Mouse (Mus musculus) liver, embryonic 13.5 days (tissue): ENCODE results near the gene Psmd2. TPM values are rescaled to one million over a fixed set of nuclear protein-coding genes. Genes with fewer than 3 reads are reported as not detected.
A peak's percentile ranks its signal among the peaks of the same experiment; 100 is the strongest.

ENCODE experiments used
- ATAC-seq: fragments of 200-750 bp; cut with Nextera tagmentation; 2 replicates; pipeline ENCODE4 v1.8.0; 2017; ENCODE audit warnings: low read depth, mild to moderate bottlenecking, moderate number of reproducible peaks, moderate library complexity
- DNase-seq: peaks from one replicate; pipeline ENCODE4 v3.0.0; 2022
- H3K27ac ChIP-seq: fragments of 300-500 bp; sonication (generic); 2 replicates; pipeline ENCODE4 v1.5.1; 2015; ENCODE audit warnings: moderate library complexity, mild to moderate bottlenecking, inconsistent platforms
- H3K27me3 ChIP-seq: fragments of 300-500 bp; sonication (generic); 2 replicates; pipeline ENCODE4 v1.6.1; 2015; ENCODE audit warnings: mild to moderate bottlenecking, inconsistent platforms
- H3K36me3 ChIP-seq: fragments of 300-500 bp; sonication (generic); 2 replicates; pipeline ENCODE4 v1.6.1; 2015; ENCODE audit warnings: mild to moderate bottlenecking, inconsistent platforms
- H3K4me1 ChIP-seq: fragments of 300-500 bp; sonication (generic); replicated peaks from 2 replicates; pipeline ENCODE4 v1.6.1; 2015; ENCODE audit warnings: inconsistent platforms
- H3K4me2 ChIP-seq: fragments of 300-500 bp; sonication (generic); 2 replicates; pipeline ENCODE4 v1.6.1; 2015; ENCODE audit warnings: inconsistent platforms, mild to moderate bottlenecking, moderate library complexity
- H3K4me3 ChIP-seq: fragments of 300-500 bp; sonication (generic); replicated peaks from 2 replicates; pipeline ENCODE4 v1.5.1; 2015; ENCODE audit warnings: mild to moderate bottlenecking, inconsistent platforms
- H3K9ac ChIP-seq: fragments of 300-500 bp; sonication (generic); 2 replicates; pipeline ENCODE4 v1.6.1; 2015; ENCODE audit warnings: mild to moderate bottlenecking, inconsistent platforms
- H3K9me3 ChIP-seq: fragments of 300-500 bp; sonication (generic); replicated peaks from 2 replicates; pipeline ENCODE4 v1.6.1; 2016; ENCODE audit warnings: inconsistent platforms
- WGBS: fragments of 180-500 bp; shearing (Covaris S2); methylation state at CpG from one replicate; pipeline ENCODE4 v1.1.7; 2015; ENCODE audit not compliant: insufficient replicate concordance; 5-methylcytosine and 5-hydroxymethylcytosine counted together
- polyA plus RNA-seq: library from polyadenylated mRNA; unstranded; fragments of >200 nt; fragmentation: Nextera tagmentation; extraction: Ambion mirVana; gene quantifications from 2 replicates; pipeline ENCODE4 v1.2.1, GENCODE M21; 2015

Psmd2 gene
- polyA plus RNA-seq, 1 experiment from 2014 or later, result 222 TPM

- Histone ChIP-seq H3K4me3 (no peak overlapping the region), H3K27me3 (peaks cover 32% of the 10 kb centered on the region), H3K9me3 (no peaks in the 10 kb centered on the region), H3K36me3 (peaks cover 60% of the 10 kb centered on the region), H3K9ac (no peak overlapping the region), H3K4me2 (no peak overlapping the region), H3K27ac (no peak overlapping the region), H3K4me1 (peaks cover 74% of the 10 kb centered on the region)
- no peak for ATAC-seq
- no peak for DNase-seq
- WGBS, result 91% methylated on average over 1 of the region's 1 CpGs
Measured at GRCm38 (mm10) chr16:20691617-20692016, 40.2 kb downstream of the Psmd2 start.

- Histone ChIP-seq H3K27me3 (peaks cover 40% of the 10 kb centered on the region), H3K9me3 (no peaks in the 10 kb centered on the region), H3K9ac (peak overlapping the region; percentile 81), H3K27ac (peak overlapping the region; percentile 61), H3K4me1 (peaks cover 74% of the 10 kb centered on the region), H3K4me3 (peak overlapping the region; percentile 70), H3K36me3 (peaks cover 52% of the 10 kb centered on the region), H3K4me2 (peak overlapping the region; percentile 96)
- 60% methylated on average over 16 of the region's 16 CpGs for WGBS
- DNase-seq (no peak), ATAC-seq (no peak)
Measured at GRCm38 (mm10) chr16:20692241-20692965, 41.0 kb downstream of the Psmd2 start.

- Histone ChIP-seq H3K4me2 (peak within 1 kb of the TSS; percentile 96), H3K4me1 (peaks cover 73% of the 10 kb centered on the region), H3K9me3 (no peaks in the 10 kb centered on the region), H3K4me3 (peak within 1 kb of the TSS; percentile 70), H3K27ac (peak within 1 kb of the TSS; percentile 61), H3K27me3 (peaks cover 47% of the 10 kb centered on the region), H3K9ac (peak within 1 kb of the TSS; percentile 81), H3K36me3 (peaks cover 44% of the 10 kb centered on the region)
- peak; percentile 80 for DNase-seq
- WGBS, result 3% methylated on average over 37 of the region's 37 CpGs
- ATAC-seq, result peak; percentile 92
Measured at GRCm38 (mm10) chr16:20693111-20693701, 41.8 kb downstream of the Psmd2 start, which contains the start of gene Fam131a. Fam131a (plus strand) TSS chr16:20693241.

- no peak overlapping the region for H3K4me3 ChIP-seq
- H3K27ac ChIP-seq, result no peak overlapping the region
- H3K36me3 ChIP-seq, result peaks cover 28% of the 10 kb centered on the region
- H3K4me1 ChIP-seq, result peaks cover 58% of the 10 kb centered on the region
- no peak overlapping the region for H3K9ac ChIP-seq
- 63% methylated on average over 8 of the region's 8 CpGs for WGBS
- DNase-seq (no peak), ATAC-seq (no peak)
- peaks cover 59% of the 10 kb centered on the region for H3K27me3 ChIP-seq
- H3K4me2 ChIP-seq, result 0 out of 2 replicates have a peak overlapping the region, but pooled peaks have one; percentile 63
- H3K9me3 ChIP-seq, result no peaks in the 10 kb centered on the region
Measured at GRCm38 (mm10) chr16:20694781-20695180, 43.3 kb downstream of the Psmd2 start.

- DNase-seq (no peak), ATAC-seq (no peak)
- peaks cover 48% of the 10 kb centered on the region for H3K4me1 ChIP-seq
- H3K4me3 ChIP-seq, result peak overlapping the region; percentile 42
- peak overlapping the region; percentile 63 for H3K4me2 ChIP-seq
- H3K27me3 ChIP-seq, result peaks cover 59% of the 10 kb centered on the region
- H3K9ac ChIP-seq, result peak overlapping the region; percentile 52; the same call in 1 of the 2 replicates
- peaks cover 18% of the 10 kb centered on the region for H3K36me3 ChIP-seq
- WGBS, result 4% methylated on average over 45 of the region's 46 CpGs
- no peaks in the 10 kb centered on the region for H3K9me3 ChIP-seq
- H3K27ac ChIP-seq, result no peak overlapping the region
Measured at GRCm38 (mm10) chr16:20695622-20696323, 44.3 kb downstream of the Psmd2 start.

- Histone ChIP-seq H3K27me3 (peaks cover 50% of the 10 kb centered on the region), H3K4me3 (no peak overlapping the region), H3K4me2 (no peak overlapping the region), H3K4me1 (peaks cover 51% of the 10 kb centered on the region), H3K9me3 (no peaks in the 10 kb centered on the region), H3K36me3 (no peaks in the 10 kb centered on the region), H3K9ac (no peak overlapping the region), H3K27ac (no peak overlapping the region)
- DNase-seq (no peak), ATAC-seq (no peak)
- WGBS, result 68% methylated on average over 5 of the region's 5 CpGs
Measured at GRCm38 (mm10) chr16:20699266-20699665, 47.8 kb downstream of the Psmd2 start.

- WGBS, result 61% methylated on average over 5 of the region's 5 CpGs
- peaks cover 42% of the 10 kb centered on the region for H3K27me3 ChIP-seq
- H3K4me1 ChIP-seq, result peaks cover 51% of the 10 kb centered on the region
- peaks cover 3% of the 10 kb centered on the region; the same call in 1 of the 2 replicates for H3K36me3 ChIP-seq
- DNase-seq (no peak), ATAC-seq (no peak)
- H3K4me3 ChIP-seq, result no peak overlapping the region
- H3K9me3 ChIP-seq, result no peaks in the 10 kb centered on the region
- H3K4me2 ChIP-seq, result no peak overlapping the region
- no peak overlapping the region for H3K9ac ChIP-seq
- no peak overlapping the region for H3K27ac ChIP-seq
Measured at GRCm38 (mm10) chr16:20700036-20700435, 48.6 kb downstream of the Psmd2 start.

GRCm38 (mm10) chr16:20701316-20701715, 49.9 kb downstream of the Psmd2 start:
- no peaks in the 10 kb centered on the region for H3K9me3 ChIP-seq
- 0 out of 2 replicates have a peak overlapping the region, but pooled peaks have one; percentile 92 for H3K27ac ChIP-seq
- peaks cover 9% of the 10 kb centered on the region for H3K36me3 ChIP-seq
- H3K4me1 ChIP-seq, result peaks cover 53% of the 10 kb centered on the region
- ATAC-seq (no peak), DNase-seq (no peak)
- no peak overlapping the region for H3K4me3 ChIP-seq
- H3K9ac ChIP-seq, result peak overlapping the region; percentile 66
- peaks cover 29% of the 10 kb centered on the region for H3K27me3 ChIP-seq
- WGBS, result 75% methylated on average over 7 of the region's 7 CpGs
- no peak overlapping the region for H3K4me2 ChIP-seq

- DNase-seq (no peak), ATAC-seq (no peak)
- peak overlapping the region; percentile 11; the same call in 1 of the 2 replicates for H3K4me3 ChIP-seq
- peaks cover 58% of the 10 kb centered on the region for H3K4me1 ChIP-seq
- H3K27me3 ChIP-seq, result peaks cover 23% of the 10 kb centered on the region
- H3K36me3 ChIP-seq, result peaks cover 10% of the 10 kb centered on the region
- H3K9me3 ChIP-seq, result no peaks in the 10 kb centered on the region
- peak overlapping the region; percentile 92 for H3K27ac ChIP-seq
- WGBS, result 47% methylated on average over 12 of the region's 12 CpGs
- H3K9ac ChIP-seq, result peak overlapping the region; percentile 66
- H3K4me2 ChIP-seq, result peak overlapping the region; percentile 63
Measured at GRCm38 (mm10) chr16:20701729-20702521, 50.5 kb downstream of the Psmd2 start.

GRCm38 (mm10) chr16:20702522-20702893, 51.1 kb downstream of the Psmd2 start:
- Histone ChIP-seq H3K9ac (peak overlapping the region; percentile 66), H3K27me3 (peaks cover 17% of the 10 kb centered on the region), H3K9me3 (no peaks in the 10 kb centered on the region), H3K27ac (peak overlapping the region; percentile 92), H3K4me2 (peak overlapping the region; percentile 63), H3K36me3 (peaks cover 16% of the 10 kb centered on the region), H3K4me3 (peak overlapping the region; percentile 11; the same call in 1 of the 2 replicates), H3K4me1 (peaks cover 64% of the 10 kb centered on the region)
- peak; percentile 80 for DNase-seq
- ATAC-seq, result peak; percentile 83
- WGBS, result 9% methylated on average over 8 of the region's 8 CpGs
